Mouse (Mus musculus) urinary bladder, postnatal 25 days (tissue): Measurements from ENCODE around the gene Cgrrf1.

Experiments used
- DNase-seq: peaks from one replicate; pipeline ENCODE4 v3.0.0; 2022; ENCODE audit warnings: low spot score

The Cgrrf1 gene

DNA sequence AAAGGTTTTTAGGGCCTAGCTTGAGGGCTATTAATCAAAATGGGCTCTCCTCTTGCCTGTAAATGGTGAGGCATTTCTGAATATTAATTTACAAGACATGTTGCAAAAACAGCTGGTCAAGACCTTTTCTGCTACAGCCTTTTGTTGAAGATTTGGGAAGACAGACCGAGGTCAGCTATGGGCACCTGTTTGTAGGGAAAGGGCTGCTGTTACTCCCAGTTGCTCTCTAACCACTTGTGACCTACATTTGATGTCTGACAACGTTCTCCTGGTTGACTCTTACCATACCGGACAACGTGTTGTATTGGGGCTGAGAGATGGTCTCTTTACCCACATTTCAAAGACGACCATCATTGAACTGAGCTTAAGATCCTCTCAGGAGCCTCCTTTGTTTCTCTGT lies 66.0 kb downstream of the Cgrrf1 start:
- no peak for DNase-seq

- no peak for DNase-seq
These were observed 66.7 kb downstream of the Cgrrf1 start for GRCm38 (mm10) chr14:46898626-46899025.

DNA sequence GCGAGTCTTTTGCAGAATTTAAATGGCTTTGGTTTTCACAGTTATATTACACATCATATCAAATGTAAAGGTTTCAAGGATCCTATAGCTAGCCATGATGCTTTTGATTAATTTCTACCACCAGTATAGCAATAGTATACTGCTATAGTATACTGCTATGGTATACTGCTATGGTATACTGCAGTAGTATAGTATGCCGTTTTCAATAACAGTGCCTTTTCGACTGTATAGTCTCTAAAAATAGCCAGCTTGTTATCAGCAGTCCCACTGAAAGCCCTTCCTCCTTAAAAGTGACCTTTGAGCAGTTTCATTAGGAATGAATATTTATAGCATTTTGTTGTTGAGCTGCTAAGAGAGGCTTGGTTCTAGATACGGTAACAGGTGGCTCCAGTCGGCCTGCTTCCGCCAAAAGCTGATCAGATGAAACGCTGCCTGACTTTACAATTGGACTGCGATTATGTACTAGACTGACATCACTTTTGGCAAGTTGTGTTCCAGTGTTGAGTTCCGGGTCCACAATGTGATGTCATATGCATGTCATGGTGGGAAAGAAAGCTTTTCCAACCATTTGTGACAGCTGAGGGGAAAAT lies 70.7 kb downstream of the Cgrrf1 start:
- no peak for DNase-seq
